Mouse (Mus musculus) E14TG2a.4 (cell line): ENCODE measurements around the gene Scpep1.

ENCODE experiments used
- H3K27me3 ChIP-seq: 2 replicates; pipeline ENCODE4 v1.6.1; 2014; ENCODE audit warnings: low read length, control low read depth; ENCODE audit not compliant: insufficient read depth
- H3K36me3 ChIP-seq: 2 replicates; pipeline ENCODE4 v1.6.1; 2014; ENCODE audit warnings: low read length, control low read depth; ENCODE audit not compliant: insufficient read depth
- H3K4me1 ChIP-seq: replicated peaks from 2 replicates; pipeline ENCODE4 v1.6.1; 2014; ENCODE audit warnings: low read depth, low read length, control low read depth
- H3K4me3 ChIP-seq: replicated peaks from 2 replicates; pipeline ENCODE4 v1.5.1; 2014; ENCODE audit warnings: mild to moderate bottlenecking, low read length
- H3K9me3 ChIP-seq: 2 replicates; pipeline ENCODE4 v1.6.1; 2014; ENCODE audit warnings: low read length, control low read depth
- CTCF ChIP-seq: conservative IDR thresholded peaks from 2 replicates; pipeline ENCODE4 v1.5.1; 2014; ENCODE audit warnings: low read length
- NANOG ChIP-seq: IDR thresholded peaks from 2 replicates; pipeline ENCODE4 v1.6.1; 2014; ENCODE audit warnings: borderline replicate concordance, low read length, mixed read lengths
- POU5F1 ChIP-seq: IDR thresholded peaks from 2 replicates; pipeline ENCODE4 v1.6.1; 2014; ENCODE audit warnings: low read length, borderline replicate concordance

Gene Scpep1

DNA sequence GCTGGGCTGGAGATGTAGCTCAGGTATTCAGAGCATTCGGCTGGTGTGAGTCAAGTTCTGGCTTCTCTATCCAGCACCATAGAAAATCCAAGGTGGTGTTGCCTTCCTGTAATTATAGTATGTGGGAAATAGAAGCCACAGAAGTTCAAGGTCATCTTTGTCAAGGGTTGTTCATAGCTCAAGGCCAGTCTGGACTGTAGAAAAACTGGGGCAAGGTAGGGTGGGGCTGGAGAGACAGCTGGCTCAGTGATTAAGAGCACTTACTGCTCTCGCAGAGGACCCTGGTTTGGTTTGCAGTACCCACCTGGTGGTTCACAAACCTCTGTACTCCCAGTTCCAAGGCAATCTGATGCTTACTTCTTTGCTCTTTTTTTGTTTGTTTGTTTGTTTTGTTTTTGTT is 66.3 kb downstream of the Scpep1 start:
- Histone ChIP-seq H3K36me3 (no peaks in the 10 kb centered on the region), H3K4me1 (peaks cover 23% of the 10 kb centered on the region), H3K9me3 (no peaks in the 10 kb centered on the region), H3K27me3 (no peaks in the 10 kb centered on the region), H3K4me3 (no peak overlapping the region)
- no peak for TF ChIP-seq CTCF

DNA sequence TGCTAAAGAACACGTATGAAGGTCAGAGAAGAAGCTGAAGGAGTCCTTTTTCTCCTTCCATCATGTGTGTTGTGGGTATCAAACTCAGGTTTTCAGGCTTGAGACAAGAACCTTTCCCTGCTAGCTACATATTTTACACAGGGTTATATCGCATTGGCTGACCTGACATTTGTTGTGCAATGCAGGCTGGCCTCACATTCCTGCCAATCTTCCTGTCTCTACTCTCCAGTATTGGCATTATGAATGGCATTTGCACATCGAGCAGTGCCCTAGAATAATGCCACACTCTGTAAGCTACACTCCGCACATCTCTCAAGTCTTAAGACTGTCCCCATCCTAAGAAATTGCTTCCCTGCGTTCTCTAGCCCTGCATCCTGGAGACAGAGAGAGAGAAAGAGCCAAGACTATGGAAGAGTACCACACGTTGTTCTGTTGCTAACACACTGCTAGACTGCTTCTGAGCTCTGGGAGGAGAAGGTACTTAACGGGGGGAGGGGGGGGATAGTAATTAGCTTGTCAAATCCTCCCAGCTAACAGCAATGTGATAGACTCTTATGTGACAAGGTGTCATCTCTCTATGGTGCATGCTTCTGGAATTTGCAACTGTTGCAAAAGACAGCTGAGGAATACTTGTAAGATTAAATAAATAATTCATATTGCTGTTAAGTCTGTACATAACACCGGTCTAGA is 70.7 kb downstream of the Scpep1 start:
- no peaks in the 10 kb centered on the region for H3K27me3 ChIP-seq
- TF ChIP-seq NANOG (no peak), CTCF (no peak), POU5F1 (no peak)
- no peaks in the 10 kb centered on the region for H3K9me3 ChIP-seq
- no peak overlapping the region for H3K4me3 ChIP-seq
- H3K36me3 ChIP-seq, result no peaks in the 10 kb centered on the region
- H3K4me1 ChIP-seq, result peaks cover 36% of the 10 kb centered on the region

DNA sequence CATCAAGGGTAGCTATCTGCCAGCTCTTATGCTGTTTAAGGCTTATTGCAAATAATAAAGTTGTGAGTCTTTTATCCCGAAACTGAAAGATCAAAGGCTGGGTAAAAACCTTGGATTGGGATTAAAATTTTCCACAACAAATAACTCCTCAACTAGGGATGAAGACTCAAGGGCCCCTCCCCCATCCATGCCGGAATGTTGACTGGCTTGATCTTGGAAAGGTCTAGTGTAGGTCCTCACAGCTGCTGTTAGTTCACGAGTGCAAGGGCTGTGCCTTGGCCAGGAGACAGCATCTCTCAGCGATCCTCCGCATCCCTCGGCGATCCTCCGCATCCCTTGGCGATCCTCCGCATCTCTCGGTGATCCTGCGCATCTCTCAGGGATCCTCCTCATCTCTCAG is 77.3 kb downstream of the Scpep1 start:
- Histone ChIP-seq H3K4me3 (no peak overlapping the region), H3K36me3 (no peaks in the 10 kb centered on the region), H3K27me3 (no peaks in the 10 kb centered on the region), H3K4me1 (peaks cover 54% of the 10 kb centered on the region), H3K9me3 (no peaks in the 10 kb centered on the region)
- TF ChIP-seq POU5F1 (no peak), NANOG (peak; percentile 23; the same call in 1 of the 2 replicates), CTCF (no peak)
